Comparison of ENCODE assay signal across 9 mouse cellular contexts in genomic region chr9:74028438-74028837, GRCm38 (mm10). TPM values are rescaled to one million over a fixed set of nuclear protein-coding genes. Genes with fewer than 3 reads are reported as not detected.
A peak's percentile ranks its signal among the peaks of the same experiment; 100 is the strongest.
DNase-seq lines count a peak whose midpoint lies in the region; ATAC-seq and TF ChIP-seq lines count a peak whose summit lies in the region.
"Had no signal": no experiment of that assay in that cellular context is flagged by ENCODE, and none has a peak within 500 bp of the region (broad histone marks: within the 10 kb centered on the region; RNA-seq: fewer than 3 reads in every experiment).

No protein-coding gene starts in this region.

- peak; percentile 83 for TF ChIP-seq CTCF in layer of hippocampus, adult 2 months (conservative IDR thresholded peaks at IDR 0.05)
- peak; percentile 35; the same call in 1 of the 2 replicates for TF ChIP-seq CTCF in cortical plate, adult 2 months (IDR thresholded peaks at IDR 0.05; ENCODE audit: extremely low read depth, insufficient read depth, low read length)

- TF ChIP-seq POLR2A in cortical plate, adult 2 months (IDR thresholded peaks at IDR 0.05; ENCODE audit: extremely low read depth, insufficient read depth, low read length): no peak

- ATAC-seq in cerebellum, adult (ENCODE audit: insufficient number of reproducible peaks, low FRiP score, low TSS enrichment): no peak

- peak; percentile 4 for DNase-seq in cerebellum, adult 11 months
- DNase-seq in layer of hippocampus, adult 2 months (ENCODE audit: low spot score in 2 of 2): peak; percentile 3 to 27
- DNase-seq in layer of hippocampus, adult 9-11 months: no peak
- DNase-seq in A20 (ENCODE audit: low read depth, low spot score): peak; percentile 1
- DNase-seq in spleen, postnatal 10 days (ENCODE audit: low spot score in 2 of 2): no peak
- no peak for DNase-seq in thymus, postnatal 25 days

- no peak overlapping the region for H3K27ac ChIP-seq in layer of hippocampus, adult 2 months
- H3K27ac ChIP-seq in cortical plate, adult 2 months (ENCODE audit: insufficient read depth, low read length): no peak overlapping the region
- H3K27ac ChIP-seq: macrophage had no signal

- no peaks in the 10 kb centered on the region for H3K4me1 ChIP-seq in cortical plate, adult 2 months (ENCODE audit: control insufficient read depth, insufficient read depth, low read length)

- no peak overlapping the region for H3K4me3 ChIP-seq in layer of hippocampus, adult 2 months
- H3K4me3 ChIP-seq in cortical plate, adult 2 months (ENCODE audit: insufficient read depth, low read length): no peak overlapping the region

RNA-seq across cellular contexts. Expression of gene Unc13c, which starts 59.7 kb away (rescaled TPM):
- total RNA-seq in layer of hippocampus, adult 2 months (2021): 1 to 10 TPM; 6.8 to 7.2 TPM
- polyA plus RNA-seq in cortical plate, adult 2 months (2012; rRNA removed): 5.5 and 7.6 TPM in 2 replicates
- polyA plus RNA-seq: macrophage had no signal

Comparison
In these comparisons a context has a peak if more than half of its experiments do, and no peak if none do; other contexts are left out.
1. DNase-seq: peak in cerebellum, adult 11 months (single experiment), layer of hippocampus, adult 2 months (2 of 2) and A20 (single experiment); none in layer of hippocampus, adult 9-11 months (single experiment), spleen, postnatal 10 days (0 of 2) and thymus, postnatal 25 days (single experiment).